Mouse (Mus musculus) heart, postnatal 0 days (tissue): ENCODE measurements around the gene Gm7075.

Source experiments
- CTCF ChIP-seq: IDR thresholded peaks from 2 replicates; pipeline ENCODE4 v1.5.1; 2016; ENCODE audit warnings: antibody characterized with exemption, control low read depth, low read depth
- EP300 ChIP-seq: IDR thresholded peaks from 2 replicates; pipeline ENCODE4 v1.6.1; 2016; ENCODE audit warnings: antibody characterized with exemption, low read depth

DNA sequence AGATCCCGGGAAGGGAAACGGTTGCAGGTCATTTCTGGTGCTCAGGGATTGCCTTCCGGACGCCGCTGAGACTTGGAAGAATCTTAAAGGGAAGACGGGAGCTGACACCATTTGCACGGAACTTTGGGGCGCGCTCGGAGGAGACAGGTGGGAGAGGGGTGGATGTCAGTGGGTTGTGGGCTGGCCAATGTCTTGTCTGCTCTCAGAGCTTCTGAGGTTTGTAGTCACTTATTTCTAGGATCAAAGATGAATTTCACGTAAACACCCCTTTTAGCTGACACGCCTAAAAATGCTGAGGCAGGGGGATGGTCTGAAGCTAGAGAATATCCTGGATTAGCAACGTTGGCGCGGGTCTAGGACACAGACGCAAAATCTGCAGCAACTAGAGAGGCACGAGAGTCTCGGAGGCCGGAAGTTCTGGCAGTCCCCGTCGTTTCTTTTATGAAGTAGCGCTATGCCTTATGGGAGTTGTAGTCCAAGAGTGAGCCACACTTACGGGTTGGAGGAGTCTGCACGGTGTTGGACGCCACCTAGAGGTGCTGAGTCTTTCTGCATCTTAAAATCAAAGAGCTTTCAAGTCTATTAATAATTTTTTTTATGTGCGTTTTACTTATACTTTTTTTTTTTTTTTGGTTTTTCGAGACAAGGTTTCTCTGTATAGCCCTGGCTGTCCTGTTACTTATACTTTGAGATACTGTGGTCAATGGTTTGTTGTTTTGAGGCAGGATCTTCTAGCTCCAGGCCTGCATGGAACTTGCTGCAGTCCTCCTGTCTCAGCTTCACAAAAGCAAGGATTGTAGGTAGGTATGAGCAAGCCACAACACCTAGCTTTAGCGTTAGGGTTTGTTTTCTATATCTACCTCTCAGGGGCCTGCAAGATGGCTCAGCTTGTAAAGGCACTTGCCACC, 39.0 kb downstream of the Gm7075 start, which contains the start of gene Dnajc12:
- TF ChIP-seq EP300: no peak
- TF ChIP-seq CTCF: peak; percentile 80
